Mouse (Mus musculus): ENCODE data around the gene Cep63.

DNA sequence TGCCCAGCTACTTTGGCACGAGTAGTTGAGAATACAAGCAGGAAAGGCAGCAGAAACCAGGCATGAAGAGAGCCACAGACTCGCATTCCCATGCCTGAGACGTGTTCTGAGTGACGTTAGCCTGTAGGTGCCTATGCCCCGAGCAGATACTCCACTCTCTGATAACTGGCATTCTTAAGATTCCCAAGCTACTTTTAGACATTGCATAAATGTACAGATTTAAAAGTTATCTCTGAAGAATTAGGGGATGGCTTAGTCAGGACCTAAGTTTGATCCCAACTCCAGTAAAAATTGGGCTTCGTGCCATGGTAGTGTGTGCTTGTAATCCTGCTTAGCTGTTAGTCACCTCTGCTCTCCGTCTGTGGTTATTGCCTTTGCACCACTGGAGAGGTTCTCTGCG lies 8.1 kb upstream of the Cep63 start:
- TF ChIP-seq CTCF (IDR thresholded peaks at IDR 0.05; ENCODE audit: low read depth), result no peak
- no peak for TF ChIP-seq EP300 (IDR thresholded peaks at IDR 0.05; ENCODE audit: low read depth)

All from liver, postnatal 0 days (tissue).